Mouse (Mus musculus) E14TG2a.4 (cell line): Measurements from ENCODE around the gene Tsfm.

Experiments used
- CTCF ChIP-seq: conservative IDR thresholded peaks from 2 replicates; pipeline ENCODE4 v1.5.1; 2014; ENCODE audit warnings: low read length
- POU5F1 ChIP-seq: IDR thresholded peaks from 2 replicates; pipeline ENCODE4 v1.6.1; 2014; ENCODE audit warnings: low read length, borderline replicate concordance

- TF ChIP-seq CTCF, result no peak
- TF ChIP-seq POU5F1, result no peak
Measured at GRCm38 (mm10) chr10:126980221-126980932, 50.3 kb downstream of the Tsfm start.
